Mouse (Mus musculus) gastrocnemius, adult 8-10 months (tissue): ENCODE measurements at regions not wholly inside any gene's neighbourhood (a gene's known extent, or its start where the extent isn't known, plus 50 kb on each side); places are given as distances from the start of the nearest gene placed in this dataset.

Source experiments
- DNase-seq, 2 experiments: peaks; one replicate each; pipeline ENCODE4 v3.0.0; 2022; ENCODE audit warnings: low spot score in 2 of 2

DNA sequence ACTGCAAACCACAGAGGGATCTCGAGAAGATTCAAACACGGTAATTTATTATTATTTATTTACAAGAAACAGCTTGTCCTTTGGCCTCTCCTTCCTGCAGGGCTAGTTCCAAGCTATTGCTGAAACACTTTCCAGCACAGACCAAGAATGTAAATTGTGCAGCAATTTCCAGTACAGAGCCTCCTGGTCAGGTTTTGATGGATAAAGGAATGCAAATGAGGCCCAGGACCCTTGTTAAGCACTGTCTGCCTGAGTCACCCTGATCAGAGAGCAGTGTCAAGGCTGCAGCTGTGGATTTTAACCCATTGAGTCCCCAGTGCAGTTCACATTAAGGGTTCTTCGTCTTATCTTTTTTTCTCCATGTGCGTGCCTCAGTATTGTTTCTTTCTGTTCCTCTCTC, 142.3 kb upstream of the Zkscan2 start:
- DNase-seq = no peak

DNA sequence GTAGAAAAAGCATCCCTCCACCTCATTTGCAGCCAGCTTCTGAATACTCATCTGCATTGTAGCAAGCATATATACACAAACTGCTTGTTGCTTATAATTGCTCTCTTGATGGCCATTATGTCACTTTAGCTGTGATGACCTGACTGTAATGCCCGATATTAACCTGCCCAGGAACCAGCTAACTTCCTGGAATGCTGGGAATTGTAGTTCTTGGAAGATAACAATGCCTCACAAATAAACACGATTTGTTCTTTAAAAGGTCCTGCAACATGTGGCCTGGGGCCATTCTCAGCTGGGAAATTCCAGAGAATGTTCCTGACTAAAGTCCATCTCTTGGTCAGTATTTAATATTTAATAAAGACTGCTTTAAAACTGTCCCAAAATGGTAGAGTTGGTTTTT, 143.2 kb upstream of the Zkscan2 start:
- DNase-seq = no peak

DNA sequence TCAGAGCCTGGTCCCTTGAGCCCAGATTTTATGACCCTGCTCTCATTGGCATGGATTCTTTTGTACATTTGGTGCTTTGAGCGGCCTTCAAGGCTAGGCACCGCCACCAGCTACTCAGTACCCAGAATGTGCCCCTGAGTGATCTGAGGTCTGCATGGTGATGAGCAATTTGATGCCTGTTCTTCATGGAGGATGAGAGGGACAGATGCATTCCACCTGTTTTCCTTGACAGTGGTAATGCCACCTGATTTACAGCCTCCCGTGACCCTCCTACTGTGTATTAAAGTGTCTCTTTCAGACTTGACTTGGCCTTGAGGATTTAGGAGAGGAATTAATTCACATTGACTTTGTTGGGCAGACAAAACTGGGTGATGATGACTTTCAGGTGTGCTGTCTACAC, 145.3 kb upstream of the Zkscan2 start:
- no peak for DNase-seq

DNA sequence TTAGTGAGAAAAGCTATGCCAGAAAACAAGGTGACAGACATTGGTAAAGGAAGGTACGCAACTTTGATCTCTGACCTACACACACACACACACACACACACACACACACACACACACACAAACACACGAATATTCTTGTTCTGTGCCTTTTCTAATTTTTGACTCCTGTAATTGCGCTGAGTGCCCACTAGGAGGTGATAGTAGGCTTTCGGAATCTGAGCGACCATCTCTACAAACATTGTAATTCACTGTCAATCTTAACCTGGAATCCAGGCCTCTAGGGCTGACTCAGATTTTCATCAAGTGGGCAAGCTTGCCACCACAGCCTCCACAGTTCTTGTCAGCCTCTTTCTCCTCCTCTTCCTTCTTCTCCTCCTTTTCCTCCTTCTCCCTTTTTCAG, 165.2 kb upstream of the Zkscan2 start:
- no peak for DNase-seq

DNA sequence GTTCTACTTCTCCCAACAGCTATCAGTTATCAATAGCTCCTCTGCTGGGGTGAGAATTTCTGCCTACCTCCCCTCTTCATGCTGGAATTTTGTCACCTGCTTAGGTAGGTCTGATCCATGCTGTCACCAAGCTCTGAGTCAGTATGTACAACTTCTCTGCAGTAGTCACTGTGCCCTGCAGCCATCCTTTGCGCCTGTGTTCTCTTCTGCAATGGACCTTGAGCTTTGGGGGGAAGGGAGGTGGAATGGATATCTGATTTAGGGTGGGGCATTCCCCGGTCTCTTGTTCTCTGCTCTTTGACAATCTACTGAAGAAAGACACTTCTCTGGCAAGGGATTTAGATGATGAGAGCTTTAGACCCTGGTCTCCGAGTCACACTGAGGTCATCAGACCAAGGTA, 184.5 kb upstream of the Zkscan2 start:
- DNase-seq = no peak

DNA sequence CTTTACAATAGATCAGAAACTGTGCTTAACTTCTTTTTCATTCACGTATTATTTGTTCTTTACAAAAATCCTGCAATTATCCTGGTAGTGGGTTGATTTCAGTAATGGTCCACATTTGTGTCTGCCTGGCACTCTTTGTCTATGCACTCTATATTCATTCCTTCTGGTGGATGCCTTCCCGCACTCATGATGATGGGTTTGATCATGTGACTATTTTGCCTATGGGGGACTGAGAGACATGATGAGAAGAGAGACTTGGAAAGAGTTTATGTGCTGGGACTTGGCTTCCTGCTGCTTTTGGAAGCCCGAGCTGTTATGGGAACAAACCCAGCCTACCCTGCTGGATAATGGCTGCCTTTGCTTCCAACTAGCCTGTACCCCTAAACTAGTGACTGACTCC, 186.3 kb upstream of the Zkscan2 start:
- no peak for DNase-seq

DNA sequence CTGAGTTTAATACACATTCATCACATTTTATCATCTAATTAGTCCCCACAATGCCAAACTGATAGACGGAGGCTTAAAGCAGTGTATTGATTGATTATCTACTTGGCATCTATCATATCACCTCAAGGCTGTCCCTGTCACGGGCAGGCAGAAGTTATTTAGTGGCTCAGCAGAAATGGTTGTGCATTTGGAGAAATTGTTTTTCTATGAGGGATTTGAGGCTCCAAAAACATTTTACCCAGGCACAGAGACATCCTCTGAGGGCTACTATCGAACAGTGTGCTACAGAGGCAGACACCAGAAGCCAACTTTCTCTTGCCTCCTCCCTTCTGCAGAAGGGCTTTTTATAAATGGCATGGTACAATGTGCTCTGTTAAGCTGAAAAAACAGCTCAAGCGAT, 230.8 kb upstream of the Zkscan2 start:
- no peak for DNase-seq

DNA sequence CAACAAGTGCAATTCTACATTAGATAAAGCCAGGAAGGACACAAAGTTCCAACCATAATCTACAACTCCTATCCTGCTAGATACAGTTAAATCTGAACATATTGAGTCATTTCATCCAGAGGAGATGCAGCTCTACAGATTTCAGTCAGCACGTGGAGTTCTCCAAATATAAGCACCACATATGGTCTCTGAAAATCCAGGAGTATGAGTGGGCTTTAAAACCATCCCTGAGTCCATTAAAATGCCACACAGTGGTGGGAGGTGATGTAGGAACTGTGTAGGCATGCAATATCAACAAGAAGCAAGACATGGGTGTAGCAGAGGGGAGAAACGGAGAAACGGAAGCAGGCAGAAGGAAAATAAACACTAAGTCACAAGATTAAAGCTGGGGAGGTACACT, 232.8 kb upstream of the Zkscan2 start:
- no peak for DNase-seq

DNA sequence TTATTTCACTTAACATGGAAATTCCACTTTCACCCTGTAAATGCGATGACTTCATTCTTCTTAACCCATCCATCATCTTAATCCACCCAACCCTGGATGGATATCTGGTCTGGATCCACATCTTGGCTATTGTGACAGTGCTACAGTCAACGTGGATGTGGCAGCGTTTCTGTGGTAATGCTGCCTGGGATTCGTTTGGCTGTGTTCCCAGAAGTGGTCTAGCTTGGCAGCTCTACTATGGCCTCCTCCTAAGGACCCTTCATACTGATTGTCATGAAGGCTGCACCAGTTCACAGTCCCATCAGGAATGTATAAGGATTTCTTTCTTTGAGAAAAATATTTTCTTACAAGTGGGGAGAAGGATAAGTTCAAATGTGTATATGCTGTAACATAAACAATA, 234.7 kb upstream of the Hs3st4 start:
- DNase-seq = no peak

DNA sequence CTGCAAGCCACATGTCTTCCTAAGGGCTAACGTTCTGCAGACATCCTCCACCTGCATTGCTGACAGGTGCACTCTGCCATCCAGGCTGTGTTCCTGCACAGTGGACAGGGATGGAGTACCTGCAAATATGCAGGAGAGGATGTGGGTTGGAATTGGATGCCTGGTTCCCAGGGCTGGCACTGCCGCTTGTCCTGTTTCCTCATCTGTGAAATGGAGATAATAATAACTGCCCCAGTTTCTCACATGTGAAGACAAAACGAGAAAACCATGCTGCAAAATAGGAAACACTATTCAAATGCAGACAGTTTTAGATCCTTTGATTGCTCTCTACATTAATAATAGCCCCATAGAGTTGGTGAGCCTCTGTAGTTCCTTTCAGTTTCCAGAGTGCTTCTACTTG, 229.4 kb upstream of the Hs3st4 start:
- DNase-seq = no peak

DNA sequence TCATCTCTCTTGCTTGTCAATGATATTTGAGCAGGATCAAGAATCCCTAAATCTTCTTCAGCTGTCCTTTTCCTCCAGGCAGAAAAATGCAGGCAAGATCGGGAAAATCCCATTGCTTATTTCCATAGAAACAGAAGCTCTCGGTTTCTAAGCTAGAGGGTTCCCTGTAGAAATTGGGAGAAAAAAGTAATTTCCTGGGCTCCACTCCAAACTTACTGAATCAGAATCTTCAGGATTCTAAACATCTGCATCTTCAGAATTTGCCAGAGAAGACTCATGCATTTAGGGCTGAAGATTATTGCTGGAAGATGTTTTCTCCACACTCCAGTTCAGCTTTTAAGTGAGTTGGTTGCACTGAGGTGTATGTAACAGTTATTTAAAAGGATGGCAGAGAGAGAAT, 187.6 kb upstream of the Hs3st4 start:
- no peak for DNase-seq

DNA sequence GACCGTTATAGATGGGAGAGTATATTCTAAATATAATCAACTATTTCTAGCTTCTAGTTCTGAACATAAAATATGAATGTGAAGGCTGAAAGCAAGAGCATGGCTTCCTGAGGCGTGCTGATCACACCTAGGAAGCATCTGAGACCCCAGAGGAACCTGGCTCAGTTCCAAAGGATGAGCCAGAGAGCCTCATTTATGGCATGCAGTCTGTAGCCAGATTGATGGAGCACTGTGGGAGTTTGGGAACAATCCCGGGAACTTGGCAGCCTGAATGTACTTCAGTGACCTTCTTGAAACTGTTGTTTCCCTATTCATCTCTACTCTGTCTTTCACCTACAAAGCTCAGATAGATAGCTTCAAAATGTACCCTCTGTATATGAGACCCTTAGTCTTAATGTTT, 186.6 kb upstream of the Hs3st4 start:
- no peak for DNase-seq

DNA sequence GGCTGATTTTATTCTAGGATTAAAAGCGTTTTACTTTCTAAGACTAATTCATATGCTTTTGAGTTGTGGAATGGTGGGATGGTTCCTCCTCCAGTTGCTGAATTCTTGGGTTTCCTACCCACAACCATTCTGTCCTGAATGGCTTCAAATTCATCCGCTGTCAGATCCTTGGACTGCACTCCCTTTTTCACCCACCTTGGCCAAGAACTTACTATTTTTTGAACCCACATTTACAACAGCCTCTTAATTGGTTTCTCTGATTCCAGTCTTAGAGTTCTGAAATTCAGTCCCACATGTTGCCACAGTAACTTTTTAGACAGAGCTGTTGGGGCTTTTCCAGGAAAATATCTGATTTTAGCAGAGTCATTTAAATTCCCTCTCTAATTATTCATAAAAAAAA, 177.0 kb upstream of the Hs3st4 start:
- DNase-seq = no peak

DNA sequence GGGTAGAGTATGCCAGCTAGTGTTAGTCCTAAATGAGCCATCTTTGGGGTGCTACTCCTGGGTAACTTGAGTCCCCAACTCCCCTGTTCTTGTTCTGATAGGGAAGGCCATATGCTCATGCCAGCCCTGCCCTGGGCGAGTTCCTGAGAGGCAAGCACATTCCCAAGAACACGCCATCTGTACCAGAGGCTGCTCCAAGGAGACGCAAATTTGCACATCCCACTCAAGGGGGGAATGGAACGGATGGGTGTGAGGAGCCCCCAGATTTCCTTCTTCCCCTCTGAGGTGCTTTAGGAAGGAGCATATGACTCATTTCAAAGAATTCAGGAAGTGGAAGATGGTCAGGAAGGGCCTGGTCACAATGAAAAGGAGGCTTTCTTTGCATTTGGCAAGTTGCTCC, 158.7 kb upstream of the Hs3st4 start:
- DNase-seq = no peak

DNA sequence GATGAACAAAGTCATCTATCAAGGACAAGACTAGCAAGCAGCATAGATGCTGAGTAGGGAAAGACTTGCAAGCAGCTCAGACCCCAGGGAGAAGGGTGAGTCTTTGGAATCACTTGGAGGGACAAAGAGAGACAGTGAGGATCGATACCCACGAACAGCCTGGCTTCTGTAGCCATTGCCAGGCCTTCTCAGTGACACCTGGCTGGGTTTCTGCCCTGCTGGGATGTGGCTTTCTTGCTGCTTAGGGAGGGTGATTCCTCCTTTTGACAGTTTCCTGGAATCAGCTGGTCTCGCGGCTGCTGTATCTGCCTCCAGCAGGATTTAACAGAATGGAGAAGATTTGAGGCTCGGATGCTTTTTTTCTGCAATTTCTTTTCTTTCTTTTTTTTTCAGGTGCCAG, 156.3 kb upstream of the Hs3st4 start:
- no peak for DNase-seq

DNA sequence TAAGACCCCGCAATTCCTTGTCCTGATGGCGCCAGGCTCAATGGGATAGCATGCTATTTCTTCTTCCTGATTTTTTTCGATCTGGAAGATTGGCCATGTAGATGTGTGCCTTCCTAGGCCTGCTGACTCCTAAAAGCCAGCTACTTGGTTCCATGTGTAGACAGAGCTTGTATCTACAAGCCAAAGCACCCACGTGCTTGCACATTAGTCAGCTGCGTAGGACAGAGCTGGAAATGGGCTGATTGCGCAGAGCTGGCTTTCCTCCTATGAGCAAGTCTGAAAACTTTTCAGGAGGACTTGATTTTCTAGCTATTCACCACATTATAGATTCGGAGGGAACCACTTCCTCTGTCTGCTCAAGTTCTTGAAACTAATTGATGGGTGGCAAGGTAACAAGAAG, 140.1 kb upstream of the Hs3st4 start:
- DNase-seq = no peak

DNA sequence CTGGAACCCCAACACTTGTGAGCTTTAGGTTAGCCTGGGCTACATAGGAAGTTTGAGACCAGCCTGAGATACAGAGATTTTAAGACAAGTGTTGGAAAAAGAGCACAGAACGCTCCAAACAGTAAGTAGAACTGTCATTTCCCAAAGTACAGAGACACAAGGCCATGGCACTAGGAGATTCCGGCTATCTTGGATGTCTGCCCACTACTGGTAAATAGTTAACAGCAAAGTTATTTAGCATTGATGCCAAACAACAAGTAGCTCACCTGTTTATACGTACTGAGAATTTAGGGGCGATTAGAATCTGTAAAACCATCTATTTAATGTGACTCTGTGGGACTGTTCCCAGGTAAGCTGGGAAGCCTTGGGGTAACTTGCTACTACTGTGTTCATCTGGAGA, 135.6 kb upstream of the Hs3st4 start:
- no peak for DNase-seq

DNA sequence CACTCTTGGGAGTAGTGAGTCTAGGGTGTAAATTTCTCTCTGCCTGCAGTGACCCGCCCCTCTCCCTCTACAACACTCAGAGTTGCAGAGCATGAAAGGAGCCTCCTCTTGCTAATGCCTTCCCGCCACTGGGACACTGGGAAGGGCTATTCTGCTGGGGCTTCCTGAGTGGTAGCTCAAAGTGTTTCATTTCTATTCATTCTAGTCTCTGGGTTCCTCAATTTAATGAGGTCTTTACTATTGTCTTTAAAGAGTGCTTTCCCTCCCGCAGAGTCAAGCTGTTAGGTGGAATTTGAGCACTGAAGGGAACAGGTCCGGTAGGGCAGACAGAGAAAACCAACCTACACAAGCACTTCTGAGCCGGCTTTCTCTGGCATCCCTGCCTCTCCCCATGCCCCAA, 134.0 kb upstream of the Hs3st4 start:
- DNase-seq = no peak

DNA sequence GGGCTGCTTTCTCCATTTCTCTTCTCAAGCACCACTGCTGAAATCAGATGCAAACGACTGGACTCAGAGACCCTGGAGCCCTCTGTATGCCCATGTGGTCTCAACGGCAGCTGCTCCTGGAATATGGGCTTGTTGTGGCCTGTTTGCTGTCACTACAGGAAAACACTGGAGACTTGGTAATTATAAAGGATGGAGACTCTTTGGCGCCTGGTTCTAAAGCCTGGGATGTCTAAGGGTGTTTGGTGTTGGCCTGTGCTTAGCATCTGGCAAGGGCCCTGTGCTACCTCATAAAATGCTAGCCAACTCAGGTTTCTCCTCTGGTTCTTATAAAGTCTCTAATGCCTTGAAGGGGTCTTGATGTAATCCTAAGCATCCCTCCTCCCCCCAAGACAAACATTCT, 133.4 kb upstream of the Hs3st4 start:
- DNase-seq = no peak

DNA sequence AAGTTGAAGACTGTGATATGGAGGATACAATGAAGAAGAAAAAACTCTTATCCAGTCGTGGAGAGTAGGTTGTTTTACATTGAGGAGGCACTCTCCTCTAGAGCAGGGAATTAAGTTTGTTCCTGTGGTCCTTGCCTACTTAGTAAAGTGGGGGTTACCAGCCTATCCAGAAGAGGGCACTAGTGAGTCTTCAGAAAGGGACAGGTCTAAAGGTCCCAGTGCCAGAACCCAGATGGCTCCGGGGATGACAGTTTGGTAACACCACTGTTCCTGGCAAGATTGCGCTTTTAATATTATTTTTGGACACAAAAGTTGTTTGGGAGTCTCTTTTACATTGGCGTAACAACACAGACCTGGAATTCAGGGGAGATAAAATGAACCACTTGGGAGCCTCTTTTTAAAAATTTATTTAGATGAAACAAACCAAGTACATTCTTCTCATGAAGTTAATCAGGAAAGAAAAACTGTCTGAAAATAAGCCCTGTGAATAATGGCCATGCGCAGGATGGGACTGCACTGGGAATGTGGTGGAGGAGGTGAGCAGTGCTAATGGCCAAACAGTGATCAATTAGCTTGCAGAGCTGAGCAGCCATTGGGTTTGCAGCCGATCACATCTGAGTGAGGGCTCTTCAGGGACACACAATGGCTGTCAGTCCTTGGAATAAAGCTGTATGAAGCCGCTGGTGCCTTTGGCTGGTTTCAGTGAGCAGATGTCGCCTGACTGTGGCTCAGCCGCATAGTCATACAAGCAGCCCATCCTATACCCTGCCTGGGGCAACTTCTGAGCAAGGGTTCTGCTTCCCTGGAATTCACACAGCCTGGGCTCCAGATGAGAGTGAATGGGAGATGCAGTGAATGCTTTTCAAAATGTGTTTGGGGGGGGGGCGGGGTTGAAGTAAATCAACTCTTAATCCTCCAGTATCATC, 132.1 kb upstream of the Hs3st4 start:
- DNase-seq = no peak

DNA sequence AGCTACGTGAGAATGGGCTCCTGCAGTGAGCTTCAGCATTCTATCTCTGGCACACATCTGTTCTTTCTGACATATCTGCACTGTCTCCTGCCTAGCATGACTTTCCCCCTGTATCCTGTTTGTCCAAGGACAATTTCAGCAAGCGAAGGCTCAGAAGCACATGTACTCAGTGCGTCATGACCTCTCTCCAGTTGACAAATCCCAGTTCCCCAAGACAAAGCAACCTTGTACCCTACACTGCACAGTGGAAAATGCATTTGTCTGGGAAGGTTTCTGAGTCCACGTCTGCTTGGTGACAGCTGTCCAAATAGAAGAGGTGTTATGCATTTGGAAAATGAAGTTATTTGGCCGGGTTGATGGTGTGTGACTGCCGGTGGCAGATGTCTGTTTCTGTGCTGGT, 125.1 kb upstream of the Hs3st4 start:
- no peak for DNase-seq

DNA sequence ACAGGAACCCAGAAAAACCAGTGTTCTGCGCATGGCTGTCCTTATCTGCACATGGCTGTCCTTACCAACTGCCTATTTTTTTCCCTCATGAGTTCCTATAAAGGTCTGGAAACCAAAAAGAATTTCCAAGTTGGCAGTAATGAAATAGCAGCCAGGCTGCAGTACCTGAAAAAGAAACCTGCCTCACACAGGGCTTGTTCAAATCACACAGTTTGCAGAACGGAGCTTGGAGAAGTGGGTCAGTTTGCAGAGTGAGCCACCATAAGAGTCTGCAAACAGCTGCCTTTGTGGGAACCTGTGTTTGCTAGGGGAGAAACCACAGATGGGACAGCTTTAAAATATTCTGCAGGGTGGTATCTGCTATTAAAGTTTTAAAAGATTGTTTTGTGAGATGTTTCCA, 121.0 kb upstream of the Hs3st4 start:
- DNase-seq = no peak

DNA sequence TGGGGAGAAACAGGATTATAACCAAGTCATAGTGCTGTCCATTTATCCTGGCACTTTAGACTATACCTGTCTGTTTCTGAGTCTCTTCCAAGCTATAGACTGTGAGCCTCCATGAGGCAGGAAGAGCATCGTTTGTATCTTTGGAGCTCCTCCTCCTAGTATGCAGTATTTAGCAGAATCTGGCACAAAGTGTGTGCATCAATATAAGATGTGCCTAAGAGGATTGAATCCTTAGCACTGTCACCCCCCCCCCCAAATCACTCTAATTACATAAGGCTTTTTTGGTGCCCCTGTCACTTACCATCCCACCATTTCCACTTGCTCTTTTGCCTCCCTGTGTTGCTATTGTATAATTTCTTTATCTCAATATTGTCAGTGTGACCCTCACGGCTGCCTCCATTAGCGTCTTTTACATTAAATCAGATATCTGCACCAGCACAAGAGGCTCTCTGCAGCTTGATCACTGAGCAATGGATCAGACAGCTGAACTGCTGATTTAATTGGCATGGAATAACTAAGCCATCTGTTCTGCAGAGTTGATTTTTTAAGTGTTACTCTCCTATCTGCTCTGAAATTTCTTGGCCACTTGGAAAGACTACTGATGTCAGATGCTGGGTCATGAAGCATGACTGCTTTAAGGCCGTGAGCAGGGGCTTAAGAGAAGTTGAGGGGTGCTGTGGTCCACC, 85.8 kb upstream of the Hs3st4 start:
- DNase-seq = no peak
